Comparison of ENCODE assay signal across 30 mouse cellular contexts in the genomic region with DNA sequence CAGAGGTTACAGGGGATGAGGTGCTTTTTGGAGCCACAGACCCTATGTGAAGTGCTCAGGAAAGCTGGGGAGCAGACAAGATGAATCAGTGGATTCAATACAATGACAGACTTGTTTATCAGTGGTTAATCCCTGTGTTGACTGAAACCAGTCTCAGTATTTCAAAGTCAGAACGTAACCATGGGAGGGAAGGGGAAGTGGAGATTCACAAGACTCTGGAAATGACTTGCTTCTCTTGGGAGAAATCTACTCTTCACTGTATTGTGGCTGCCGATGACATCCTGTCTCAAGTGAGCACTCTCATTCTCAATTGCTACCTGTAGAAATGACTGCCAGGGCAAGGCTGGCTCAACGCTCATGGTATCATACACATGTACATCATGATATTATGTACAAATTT.
"Had no signal": no experiment of that assay in that cellular context is flagged by ENCODE, and none has a peak within 500 bp of the region (broad histone marks: within the 10 kb centered on the region; RNA-seq: fewer than 3 reads in every experiment).

No protein-coding gene starts in this region.

- H3K36me3 ChIP-seq: limb, embryonic 10.5 days; limb, embryonic 12.5 days; limb, embryonic 13.5 days; limb, embryonic 15.5 days; liver, embryonic 12.5 days; liver, embryonic 13.5 days; liver, embryonic 15.5 days; lung, embryonic 15.5 days; midbrain, embryonic 10.5 days; midbrain, embryonic 12.5 days; midbrain, embryonic 13.5 days; midbrain, embryonic 15.5 days; neural tube, embryonic 12.5 days had no signal

- H3K27me3 ChIP-seq: limb, embryonic 12.5 days; limb, embryonic 13.5 days; limb, embryonic 15.5 days; liver, embryonic 12.5 days; liver, embryonic 13.5 days; liver, embryonic 15.5 days; lung, embryonic 15.5 days; megakaryocyte, embryonic 14.5 days; midbrain, embryonic 12.5 days; midbrain, embryonic 13.5 days; midbrain, embryonic 15.5 days; neural tube, embryonic 12.5 days had no signal

- H3K4me1 ChIP-seq: limb, embryonic 12.5 days; limb, embryonic 13.5 days; limb, embryonic 15.5 days; liver, embryonic 12.5 days; liver, embryonic 13.5 days; liver, embryonic 15.5 days; lung, embryonic 15.5 days; megakaryocyte, embryonic 14.5 days; midbrain, embryonic 15.5 days; neural tube, embryonic 12.5 days had no signal

- H3K27ac ChIP-seq: limb, embryonic 10.5 days; limb, embryonic 12.5 days; limb, embryonic 13.5 days; limb, embryonic 15.5 days; liver, embryonic 12.5 days; liver, embryonic 13.5 days; liver, embryonic 14.5 days; liver, embryonic 15.5 days; lung, embryonic 15.5 days; macrophage; midbrain, embryonic 12.5 days; midbrain, embryonic 13.5 days; midbrain, embryonic 15.5 days; neural tube, embryonic 12.5 days had no signal

- H3K4me3 ChIP-seq: limb, embryonic 10.5 days; limb, embryonic 12.5 days; limb, embryonic 13.5 days; limb, embryonic 15.5 days; liver, embryonic 12.5 days; liver, embryonic 13.5 days; liver, embryonic 15.5 days; lung, embryonic 15.5 days; megakaryocyte, embryonic 14.5 days; midbrain, embryonic 10.5 days; midbrain, embryonic 12.5 days; midbrain, embryonic 13.5 days; midbrain, embryonic 15.5 days; myocyte; neural tube, embryonic 12.5 days had no signal

- H3K4me2 ChIP-seq: limb, embryonic 12.5 days; limb, embryonic 13.5 days; limb, embryonic 15.5 days; liver, embryonic 11.5 days; liver, embryonic 12.5 days; liver, embryonic 13.5 days; liver, embryonic 15.5 days; lung, embryonic 14.5 days; lung, embryonic 15.5 days; midbrain, embryonic 11.5 days; midbrain, embryonic 12.5 days; midbrain, embryonic 13.5 days; midbrain, embryonic 15.5 days; neural tube, embryonic 12.5 days had no signal

- DNase-seq: left cerebral cortex, postnatal 4 days; liver; liver, embryonic 13.5 days; liver, postnatal 0 days; lung, adult 18-20 months; lung, adult 2 months; lung, embryonic 14.5 days; lung, postnatal 10 days; lung, postnatal 14 days; lung, postnatal 36 days; lung, postnatal 4 days; midbrain, embryonic 14.5 days had no signal

- H3K9ac ChIP-seq: limb, embryonic 12.5 days; limb, embryonic 13.5 days; limb, embryonic 15.5 days; liver, embryonic 12.5 days; liver, embryonic 13.5 days; liver, embryonic 14.5 days; liver, embryonic 15.5 days; liver, postnatal 0 days; lung, embryonic 14.5 days; lung, embryonic 15.5 days; midbrain, embryonic 12.5 days; midbrain, embryonic 13.5 days; midbrain, embryonic 15.5 days; neural tube, embryonic 12.5 days had no signal

- H3K9me3 ChIP-seq: limb, embryonic 10.5 days; limb, embryonic 12.5 days; limb, embryonic 13.5 days; limb, embryonic 15.5 days; liver, embryonic 12.5 days; liver, embryonic 13.5 days; liver, embryonic 15.5 days; lung, embryonic 15.5 days; megakaryocyte, embryonic 14.5 days; midbrain, embryonic 10.5 days; midbrain, embryonic 12.5 days; midbrain, embryonic 13.5 days; midbrain, embryonic 15.5 days; neural tube, embryonic 12.5 days had no signal
